16 mouse cellular contexts compared by ENCODE assay signal in the genomic region with DNA sequence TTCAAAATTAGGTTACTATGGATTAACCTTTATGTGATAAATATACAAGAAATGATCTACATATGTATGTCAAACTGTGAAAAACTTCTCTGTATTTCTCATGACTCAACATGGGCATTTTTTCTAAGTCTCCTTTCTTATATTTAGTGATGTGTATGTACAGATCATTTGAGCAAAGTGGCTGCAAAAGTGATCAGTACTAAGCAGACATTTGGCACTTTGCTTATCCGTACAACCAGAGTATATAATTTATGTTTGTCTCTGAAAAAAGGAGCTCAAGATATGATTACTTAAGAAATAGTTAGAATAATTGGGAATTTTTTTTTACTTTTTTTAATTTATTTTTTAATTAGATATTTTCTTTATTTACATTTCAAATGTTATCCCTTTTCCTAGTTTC.
DNase-seq lines count a peak whose midpoint lies in the region; TF ChIP-seq lines count a peak whose summit lies in the region.
"Had no signal": no experiment of that assay in that cellular context is flagged by ENCODE, and none has a peak within 500 bp of the region (broad histone marks: within the 10 kb centered on the region; RNA-seq: fewer than 3 reads in every experiment).

No protein-coding gene starts in this region.

- TF ChIP-seq CTCF in MEL (IDR thresholded peaks at IDR 0.05 in 2 of 3, conservative IDR thresholded peaks at IDR 0.05 in 1 of 3; ENCODE audit: control insufficient read depth in 1 of 3, insufficient read depth in 1 of 3, low read depth in 2 of 3, low read length in 3 of 3, poor library complexity in 1 of 3, severe bottlenecking in 1 of 3) = no peak

- H3K27me3 ChIP-seq in MEL (ENCODE audit: control insufficient read depth in 1 of 2, insufficient read depth in 2 of 2, low read length in 2 of 2) = no peaks in the 10 kb centered on the region
- H3K27me3 ChIP-seq: CH12.LX had no signal

- TF ChIP-seq POLR2A in MEL (IDR thresholded peaks at IDR 0.05; ENCODE audit: control insufficient read depth in 1 of 2, insufficient read depth in 1 of 2, low read depth in 1 of 2, low read length in 2 of 2, poor library complexity in 1 of 2) = no peak

- no peak for TF ChIP-seq RAD21 in MEL (IDR thresholded peaks at IDR 0.05; ENCODE audit: low read depth, low read length)

- peaks cover 0 to 4% of the 10 kb centered on the region in 2 experiments; a peak in 1 of 4 replicates for H3K4me1 ChIP-seq in MEL (ENCODE audit: control insufficient read depth in 1 of 2, insufficient read depth in 2 of 2, low read length in 2 of 2)

- H3K27ac ChIP-seq in MEL (ENCODE audit: control insufficient read depth, low read depth, low read length) = no peak overlapping the region

- DNase-seq in MEL (ENCODE audit: low read depth, low spot score) = peak; percentile 54
- DNase-seq in ovary, postnatal 10 days (ENCODE audit: low spot score) = no peak
- DNase-seq: adrenal gland, adult 2 months; adrenal gland, adult 8-10 months; adrenal gland, postnatal 10 days; adrenal gland, postnatal 14 days; adrenal gland, postnatal 25 days; adrenal gland, postnatal 36 days; B cell, adult 2 months; cerebellum, adult 11 months; cerebellum, adult 11-12 months; cerebellum, adult 18-20 months; cerebellum, adult 2 months; cerebellum, adult 8-10 months had no signal

- TF ChIP-seq EP300 in MEL (IDR thresholded peaks at IDR 0.05; ENCODE audit: low read depth in 1 of 2, low read length in 2 of 2) = peak; percentile 46 to 47

- H3K79me2 ChIP-seq in MEL (ENCODE audit: control insufficient read depth, insufficient read depth, low read length, poor library complexity) = no peaks in the 10 kb centered on the region

- H3K4me3 ChIP-seq in MEL (ENCODE audit: control insufficient read depth in 1 of 2, insufficient read depth in 1 of 2, low read depth in 2 of 2, low read length in 2 of 2) = no peak overlapping the region

- H3K9me3 ChIP-seq in MEL (replicated peaks; ENCODE audit: insufficient read depth, low read length) = no peaks in the 10 kb centered on the region
- H3K9me3 ChIP-seq: G1E had no signal

- H3K9ac ChIP-seq in MEL (ENCODE audit: control insufficient read depth, low read depth, low read length, poor library complexity, severe bottlenecking) = no peak overlapping the region

- peaks cover 0 to 4% of the 10 kb centered on the region in 2 experiments; a peak in 2 of 4 replicates for H3K36me3 ChIP-seq in MEL (ENCODE audit: control insufficient read depth in 1 of 2, insufficient read depth in 2 of 2, low read length in 2 of 2)
- H3K36me3 ChIP-seq: G1E had no signal

TF ChIP-seq in MEL, 35 proteins besides CTCF, POLR2A, EP300 and RAD21:
- TF ChIP-seq TAL1 (IDR thresholded peaks at IDR 0.05; ENCODE audit: low read length) (peak; percentile 3; the same call in 1 of the 2 replicates), CHD1 (IDR thresholded peaks at IDR 0.05; ENCODE audit: low read depth, low read length) (no peak), TCF12 (IDR thresholded peaks at IDR 0.05; ENCODE audit: low read depth, low read length) (peak; percentile 71; the same call in 1 of the 2 replicates)
